Mouse (Mus musculus) left cerebral cortex, adult 9 months (tissue): ENCODE measurements around the gene Itga2.

Experiments
- DNase-seq, 2 experiments: peaks; one replicate each; pipeline ENCODE4 v3.0.0; 2022; ENCODE audit warnings: low spot score in 2 of 2

The Itga2 gene

GRCm38 (mm10) chr13:114878667-114879066 is 53.2 kb downstream of the Itga2 start:
- DNase-seq = no peak

GRCm38 (mm10) chr13:114876005-114876520 is 55.8 kb downstream of the Itga2 start:
- DNase-seq = no peak

DNA sequence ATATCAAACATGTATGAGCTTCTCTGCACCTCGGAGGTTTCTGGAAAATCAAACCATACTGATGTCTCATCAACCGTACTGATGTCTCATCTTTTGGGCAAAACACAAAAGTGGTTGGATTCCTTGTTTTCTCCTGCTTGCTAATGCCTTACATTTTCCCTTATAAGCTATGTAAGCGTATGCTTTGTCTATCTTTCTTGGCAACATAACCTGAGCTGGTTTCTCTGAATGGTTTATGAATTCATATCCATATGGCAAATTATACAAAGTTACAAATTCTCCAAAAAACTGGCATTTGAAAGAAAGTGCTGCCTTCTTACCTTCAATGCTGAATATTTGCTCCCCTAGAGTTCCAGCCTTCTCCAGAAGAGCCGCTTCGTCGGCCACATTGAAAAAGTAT is 57.2 kb downstream of the Itga2 start:
- DNase-seq = no peak

DNA sequence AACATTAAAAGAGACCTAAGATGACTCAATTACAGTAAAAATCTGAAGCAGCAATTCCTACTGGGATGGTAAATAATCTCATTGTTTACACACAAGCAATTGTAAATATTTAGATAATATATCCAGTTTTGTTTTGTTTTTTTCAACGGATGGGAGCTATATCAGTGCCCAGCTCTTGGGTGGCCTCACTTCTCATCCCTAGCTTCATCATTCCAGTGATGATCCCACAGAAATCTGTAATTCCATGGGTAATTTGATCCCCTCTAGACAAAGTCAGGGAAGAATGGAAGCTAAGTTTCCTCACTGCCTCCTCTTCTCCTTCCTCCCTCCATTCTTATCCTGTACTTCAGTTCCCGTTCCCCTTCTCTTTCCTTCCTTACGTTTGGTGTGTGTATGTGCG is 74.4 kb downstream of the Itga2 start:
- no peak for DNase-seq

GRCm38 (mm10) chr13:114856269-114856627 is 75.7 kb downstream of the Itga2 start:
- DNase-seq = no peak

DNA sequence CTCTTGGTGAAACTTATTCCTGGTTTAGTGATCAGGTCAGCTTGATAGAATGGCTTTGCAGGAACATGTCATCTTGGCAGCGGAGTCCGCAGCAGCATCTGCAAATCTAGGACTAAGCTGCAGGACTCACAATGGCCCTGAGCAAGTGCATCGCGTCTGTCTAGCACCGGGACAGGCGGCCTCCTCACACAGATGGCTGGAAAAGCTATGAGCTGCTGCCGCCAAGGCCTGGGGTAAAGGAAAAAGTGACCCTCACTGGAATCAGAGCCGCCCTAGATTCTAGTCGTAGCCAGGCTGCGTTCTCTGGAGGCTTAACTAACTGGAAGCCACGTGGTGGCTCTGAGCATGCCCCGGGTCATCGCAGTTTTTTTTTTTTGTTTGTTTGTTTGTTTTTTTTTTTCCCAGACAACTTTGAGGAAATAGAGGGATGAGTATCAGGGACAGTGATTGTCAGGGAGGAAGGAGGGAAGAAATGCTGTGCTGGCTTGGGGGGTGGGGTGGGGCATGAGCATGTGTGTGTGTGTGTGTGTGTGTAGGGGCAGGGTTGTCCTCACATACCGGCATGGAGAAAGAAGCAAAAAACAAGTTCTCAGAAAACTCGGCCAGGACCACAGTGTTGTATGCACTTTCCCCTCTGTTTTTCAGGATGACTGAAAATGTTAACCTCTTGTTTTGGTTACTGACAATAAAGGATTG is 76.2 kb downstream of the Itga2 start:
- no peak for DNase-seq

- no peak for DNase-seq
These were observed 77.5 kb downstream of the Itga2 start for GRCm38 (mm10) chr13:114854428-114854827.

GRCm38 (mm10) chr13:114854023-114854422 is 77.9 kb downstream of the Itga2 start:
- no peak for DNase-seq

DNA sequence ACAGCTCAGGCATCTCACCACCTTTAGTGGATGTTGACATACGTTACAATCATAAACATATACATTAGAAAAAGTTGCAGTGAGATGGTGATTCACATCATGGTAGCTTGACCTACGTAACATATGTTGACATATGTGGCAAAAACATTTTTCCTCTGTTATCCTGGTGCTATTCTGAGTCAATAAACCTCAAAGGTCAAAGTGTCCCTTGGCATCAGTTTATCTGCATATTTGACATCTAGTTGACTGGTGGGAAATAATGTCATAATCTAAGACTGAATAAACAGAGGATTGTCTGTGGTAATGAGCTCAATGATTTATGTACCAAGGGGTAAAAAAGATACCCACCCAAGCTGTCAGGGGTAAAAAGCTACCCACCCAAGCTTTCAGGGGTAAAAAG is 78.7 kb downstream of the Itga2 start:
- no peak for DNase-seq

- no peak for DNase-seq
These were observed 79.4 kb downstream of the Itga2 start for GRCm38 (mm10) chr13:114852264-114853111.

- DNase-seq = no peak
These were observed 83.0 kb downstream of the Itga2 start for GRCm38 (mm10) chr13:114848945-114849344.

GRCm38 (mm10) chr13:114845804-114846203 is 86.1 kb downstream of the Itga2 start:
- no peak for DNase-seq

GRCm38 (mm10) chr13:114843318-114843717 is 88.6 kb downstream of the Itga2 start:
- no peak for DNase-seq

DNA sequence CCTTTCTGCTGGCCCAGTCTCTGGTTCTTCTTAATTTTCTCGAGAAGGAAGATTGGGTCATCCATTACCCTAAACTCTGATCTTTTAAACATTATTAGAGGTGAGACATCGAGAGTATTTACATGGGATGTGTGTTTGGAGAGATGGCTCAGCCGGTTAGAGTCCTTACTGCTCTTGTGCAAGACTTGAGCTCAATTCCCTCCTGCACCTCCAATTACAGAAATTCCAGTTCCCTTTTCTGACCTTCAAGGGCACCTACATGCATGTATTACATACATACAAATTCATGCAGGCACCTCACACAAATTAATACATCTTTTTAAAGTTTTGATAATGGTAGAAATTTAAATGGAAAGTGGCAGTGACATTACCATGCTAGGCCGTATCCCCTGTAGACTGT is 91.4 kb downstream of the Itga2 start:
- no peak for DNase-seq

GRCm38 (mm10) chr13:114839098-114839497 is 92.8 kb downstream of the Itga2 start:
- DNase-seq = no peak

- peak; percentile 28 to 71 for DNase-seq
These were observed 93.3 kb downstream of the Itga2 start for GRCm38 (mm10) chr13:114838535-114838990.

DNA sequence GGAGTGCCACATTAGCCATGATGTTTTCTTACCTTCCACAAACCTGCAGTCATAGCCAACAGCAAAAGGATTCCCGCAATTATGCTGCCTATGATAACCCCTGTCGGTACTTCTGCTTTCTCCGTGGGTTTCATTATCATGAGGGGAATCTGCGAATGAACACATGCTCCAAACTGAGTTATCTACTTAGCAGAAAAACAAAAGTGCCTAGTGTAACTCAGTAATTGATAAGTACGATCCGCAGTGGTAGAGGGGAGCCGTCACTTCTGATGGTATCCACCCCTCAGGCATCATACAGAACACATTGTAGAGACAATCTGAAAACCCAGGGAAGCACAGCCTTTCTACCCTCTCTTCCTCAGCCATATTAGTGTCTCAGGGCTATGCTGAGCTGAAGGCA is 94.8 kb downstream of the Itga2 start:
- DNase-seq = no peak

DNA sequence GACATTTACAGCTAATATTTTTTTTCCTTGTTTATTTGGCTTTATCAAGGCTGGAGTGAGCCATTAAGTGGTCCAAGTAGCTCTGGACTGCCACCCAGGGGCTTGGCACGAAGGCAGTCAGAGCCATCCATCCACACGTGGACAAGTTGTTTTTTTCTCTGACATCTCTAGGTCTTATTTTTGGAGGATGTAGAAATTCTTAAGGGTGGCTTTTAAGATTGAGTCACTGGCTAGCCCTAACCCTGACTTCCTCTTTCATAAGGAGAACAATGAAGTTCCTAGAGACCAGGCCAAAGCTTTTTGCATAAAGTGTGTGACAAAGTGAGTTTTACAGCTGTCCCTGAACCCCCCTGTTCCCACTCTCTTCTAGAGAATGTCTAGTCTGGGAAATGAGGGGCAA is 97.3 kb downstream of the Itga2 start:
- DNase-seq = no peak

DNA sequence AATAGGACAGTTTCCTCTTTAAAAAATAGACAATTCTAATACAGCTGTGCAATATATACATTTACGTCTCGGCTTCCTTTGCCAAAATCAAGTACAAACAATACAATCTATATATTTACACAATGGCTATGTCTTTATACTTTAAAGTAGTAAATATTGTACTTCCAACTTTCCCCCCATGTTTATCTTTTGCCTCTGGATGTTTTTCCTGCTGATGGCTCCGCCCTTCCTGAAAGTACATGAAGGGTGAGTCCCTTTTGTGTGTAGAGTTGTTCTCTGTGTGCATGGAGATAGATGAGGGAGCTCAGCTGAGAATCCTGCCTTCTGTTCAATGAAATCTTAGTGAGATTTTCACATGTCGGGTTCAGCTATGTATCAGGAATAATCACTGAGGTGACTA is 98.5 kb downstream of the Itga2 start:
- no peak for DNase-seq

DNA sequence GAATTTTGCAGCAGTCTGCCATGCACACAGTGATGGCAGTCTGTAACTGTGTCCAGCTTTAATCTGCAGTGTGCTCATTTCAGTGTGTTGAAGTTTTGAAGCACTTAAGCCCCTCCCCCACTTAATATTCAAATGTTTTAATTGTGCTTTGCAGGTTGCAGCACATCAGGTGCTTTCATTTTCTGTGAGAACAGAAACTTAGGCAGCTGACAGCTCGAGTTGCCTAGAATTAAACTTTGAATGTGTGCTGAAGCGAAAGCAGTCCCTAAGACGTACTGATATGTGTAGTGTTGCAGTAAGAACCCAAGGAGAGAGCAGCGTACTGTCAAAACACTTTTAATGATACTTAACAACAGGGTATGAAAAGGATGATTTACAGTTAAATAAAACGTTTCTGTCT is 99.1 kb downstream of the Itga2 start:
- no peak for DNase-seq

DNA sequence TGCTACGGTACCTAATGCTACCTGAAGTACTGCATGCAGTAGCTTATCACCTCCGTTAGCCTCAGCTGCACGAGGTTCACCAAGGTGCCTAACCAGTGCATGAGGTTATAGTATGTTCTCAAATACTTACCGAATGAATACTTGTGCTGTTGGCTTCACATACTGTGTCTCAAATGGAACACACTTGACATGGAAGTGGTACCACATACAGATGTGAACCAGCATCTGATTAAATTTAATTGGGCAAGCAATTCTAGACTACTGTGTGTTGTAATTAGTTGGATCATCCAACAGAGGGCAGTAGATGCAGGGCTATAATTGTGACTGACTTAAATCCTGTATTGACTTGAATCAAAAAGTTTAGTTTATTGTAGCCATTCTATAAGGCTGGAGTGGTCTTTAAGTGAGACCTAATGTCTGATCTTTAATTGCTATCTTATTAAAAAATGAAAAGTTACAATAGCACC is 100.5 kb downstream of the Itga2 start:
- DNase-seq = no peak

- no peak for DNase-seq
These were observed 106.5 kb downstream of the Itga2 start for GRCm38 (mm10) chr13:114825377-114825855.

DNA sequence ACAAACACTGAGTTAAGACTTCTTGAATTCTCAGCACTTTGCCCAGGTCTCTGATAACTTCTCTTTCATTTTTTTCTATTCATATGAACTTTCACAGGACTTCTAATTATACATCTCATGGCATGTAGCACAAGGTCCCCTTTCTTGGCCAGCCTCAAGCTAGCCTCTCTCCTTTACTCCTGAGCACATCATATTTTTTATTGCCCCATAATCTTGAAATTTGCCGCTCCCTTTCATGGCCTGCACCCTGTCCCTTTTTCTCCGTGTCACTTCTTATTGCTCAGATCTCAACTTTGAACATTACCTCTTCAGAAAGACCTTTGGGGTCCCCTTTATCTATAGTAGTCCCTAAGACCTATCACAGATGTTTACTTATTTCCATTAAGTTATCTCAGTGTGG is 109.0 kb downstream of the Itga2 start:
- DNase-seq = no peak
